Mouse (Mus musculus): ENCODE measurements around the gene Usp4. TPM values are rescaled to one million over a fixed set of nuclear protein-coding genes. Genes with fewer than 3 reads are reported as not detected.
A peak's percentile ranks its signal among the peaks of the same experiment; 100 is the strongest.

The Usp4 gene
- polyA plus RNA-seq, 1 experiment, result 66.8 TPM

DNA sequence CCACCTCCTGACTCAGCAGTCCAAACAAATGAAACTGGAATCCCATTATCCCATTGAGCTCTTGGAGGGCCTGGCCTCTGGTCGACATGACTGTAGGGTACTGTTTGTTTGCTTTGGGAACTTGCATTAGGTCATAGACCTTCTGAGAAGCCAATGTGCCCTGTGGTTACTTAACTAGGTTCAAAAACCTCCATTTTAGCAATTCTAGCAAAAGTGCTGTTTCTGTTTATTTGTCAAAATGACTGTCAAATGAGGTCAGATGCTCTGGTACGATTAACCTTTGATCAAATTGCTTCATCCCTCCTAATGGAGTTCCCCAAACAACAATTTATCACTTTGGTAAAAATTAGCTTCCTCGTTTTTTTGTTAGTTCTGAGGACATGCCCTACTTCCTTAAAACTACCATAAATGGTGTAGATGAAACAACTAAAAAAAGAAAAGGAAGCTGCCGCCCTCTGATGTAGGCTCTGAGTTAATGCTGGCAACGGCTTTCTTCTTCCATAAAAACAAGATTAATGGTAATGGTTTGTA lies 5.3 kb upstream of the Usp4 start:
- no peak for DNase-seq (ENCODE audit: low read depth)

DNA sequence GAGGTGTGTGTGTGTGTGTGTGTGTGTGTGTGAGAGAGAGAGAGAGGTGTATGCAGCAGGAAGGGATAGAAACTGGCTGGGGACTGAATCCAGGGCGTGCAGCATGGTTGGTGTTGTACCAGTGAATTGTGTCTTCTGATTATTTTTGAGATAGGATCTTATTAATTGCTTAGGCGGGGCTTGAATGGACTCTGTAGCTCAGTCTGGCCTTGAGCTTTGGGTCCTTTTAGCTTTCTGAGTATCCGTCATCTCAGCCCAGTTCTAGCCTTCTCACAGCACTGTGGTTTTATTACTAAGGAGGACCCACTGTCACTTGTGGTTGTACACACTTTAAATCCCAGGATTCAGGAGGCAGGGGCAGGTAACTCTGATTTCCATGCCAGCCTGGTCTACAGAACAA lies 4.3 kb upstream of the Usp4 start:
- DNase-seq (ENCODE audit: low read depth), result no peak

DNA sequence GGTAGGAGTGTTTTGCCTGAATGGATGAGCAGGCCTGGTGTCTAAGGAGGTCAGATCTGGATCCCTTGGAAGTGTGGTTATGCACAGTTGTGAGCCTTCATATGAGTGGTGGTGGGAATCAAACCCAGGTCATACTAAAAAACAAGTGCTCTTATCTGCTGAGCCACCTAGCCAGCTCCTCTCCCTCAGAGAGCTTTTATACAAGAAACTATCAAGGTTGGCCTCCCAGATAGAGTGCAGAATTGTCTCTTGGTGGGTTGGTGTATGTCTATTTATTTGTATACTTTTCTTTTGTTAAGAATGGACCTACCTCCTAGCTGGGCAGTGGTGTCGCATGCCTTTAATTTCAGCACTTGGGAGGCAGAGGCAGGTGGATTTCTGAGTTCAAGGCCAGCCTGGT lies 3.8 kb upstream of the Usp4 start:
- DNase-seq (ENCODE audit: low read depth), result no peak

DNA sequence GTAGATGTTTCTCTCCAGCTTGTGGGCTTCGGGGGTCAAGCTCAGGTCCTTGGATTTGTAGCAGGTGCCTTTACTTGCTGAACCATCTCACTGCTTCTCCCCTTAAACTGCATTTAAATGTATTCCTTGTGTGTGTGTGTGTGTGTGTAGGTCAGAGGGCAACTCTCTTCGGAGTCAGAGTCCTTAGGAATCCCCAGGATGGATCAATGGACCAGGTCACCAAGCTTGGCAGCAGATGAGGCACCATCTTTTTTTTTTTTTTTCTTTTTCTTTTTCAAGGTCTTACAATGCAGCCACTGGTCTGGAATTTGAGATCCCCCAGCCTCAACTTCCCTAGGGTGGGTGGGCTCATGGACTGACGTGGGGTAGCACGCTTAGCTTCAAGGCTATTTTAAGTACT lies 3.2 kb upstream of the Usp4 start:
- DNase-seq (ENCODE audit: low read depth), result no peak

DNA sequence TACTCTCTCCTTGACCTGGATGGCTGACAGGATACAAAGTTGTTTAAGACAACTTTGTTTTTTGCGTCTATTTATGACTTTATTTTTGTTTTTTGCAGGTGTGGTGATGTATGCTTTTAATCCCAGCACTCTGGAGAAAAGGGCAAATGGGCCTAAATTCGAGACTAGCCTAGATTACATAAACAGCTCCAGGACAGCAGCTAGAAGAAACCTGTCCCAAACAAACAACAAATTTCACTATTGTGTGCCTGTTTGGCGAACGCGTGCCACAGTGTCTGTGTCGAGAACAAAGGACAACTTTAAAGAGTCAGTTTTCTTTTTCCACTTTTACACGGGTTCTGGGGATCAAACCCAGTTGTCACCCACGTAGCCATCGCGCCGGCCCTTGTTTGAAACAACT lies 629 bp upstream of the Usp4 start:
- no peak for DNase-seq (ENCODE audit: low read depth)

DNA sequence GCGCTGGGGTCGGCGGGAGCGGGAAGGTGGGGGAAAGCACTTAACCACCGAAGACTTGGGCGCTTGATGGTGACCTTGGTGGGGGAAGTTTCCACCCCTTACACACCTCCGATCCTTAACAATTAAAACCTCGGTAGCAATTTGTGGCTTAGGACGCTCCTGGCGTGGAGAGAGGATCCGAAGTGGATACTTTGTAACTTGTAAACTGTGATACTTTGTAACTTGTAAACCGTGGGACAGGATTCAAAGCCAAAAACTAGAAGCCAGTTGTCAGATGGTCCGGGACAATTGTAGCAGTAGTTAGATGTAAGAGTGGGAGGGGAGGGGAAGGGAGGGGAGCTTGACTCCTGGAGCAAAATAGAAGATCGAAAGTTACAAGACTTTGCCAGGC lies 632 bp downstream of the Usp4 start:
- DNase-seq (ENCODE audit: low read depth), result no peak

DNA sequence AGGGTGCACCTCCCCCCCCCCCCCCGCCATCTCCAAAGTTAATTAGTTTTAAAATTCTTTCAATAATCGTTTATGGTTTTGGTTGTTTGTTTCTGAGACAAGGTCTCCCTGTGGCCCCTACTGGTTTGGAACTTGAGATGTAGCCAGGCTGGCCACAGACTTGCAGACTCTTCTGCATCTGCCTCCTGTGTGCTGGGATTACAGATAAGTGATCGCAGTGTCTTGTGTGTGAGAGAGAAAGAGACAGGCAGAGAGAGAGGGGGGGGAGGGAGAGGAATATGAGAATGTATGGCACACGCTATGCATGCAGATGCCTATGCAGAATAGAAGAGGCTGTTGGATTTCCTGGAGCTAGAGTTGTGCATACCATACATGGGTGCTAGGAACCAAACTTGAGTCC lies 2.1 kb downstream of the Usp4 start:
- no peak for DNase-seq (ENCODE audit: low read depth)

DNA sequence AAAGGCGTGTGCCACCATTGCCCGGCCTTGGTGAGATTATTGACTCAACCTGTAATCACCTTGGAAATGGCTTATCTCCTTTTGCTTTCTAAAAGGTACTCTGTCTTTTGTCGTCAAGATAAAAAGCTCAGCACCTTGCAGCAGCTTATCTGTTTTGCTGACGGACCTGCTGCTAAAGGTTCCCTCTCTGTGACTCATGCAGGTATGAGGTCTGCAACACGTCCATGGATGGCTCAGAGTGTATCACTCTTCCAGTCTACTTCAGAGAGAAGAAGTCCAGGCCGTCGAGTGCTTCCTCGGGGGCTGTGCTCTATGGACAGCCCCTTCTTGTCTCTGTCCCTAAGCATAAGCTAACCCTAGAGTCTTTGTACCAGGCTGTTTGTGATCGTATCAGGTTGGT lies 30.6 kb downstream of the Usp4 start:
- DNase-seq (ENCODE audit: low read depth), result no peak

DNA sequence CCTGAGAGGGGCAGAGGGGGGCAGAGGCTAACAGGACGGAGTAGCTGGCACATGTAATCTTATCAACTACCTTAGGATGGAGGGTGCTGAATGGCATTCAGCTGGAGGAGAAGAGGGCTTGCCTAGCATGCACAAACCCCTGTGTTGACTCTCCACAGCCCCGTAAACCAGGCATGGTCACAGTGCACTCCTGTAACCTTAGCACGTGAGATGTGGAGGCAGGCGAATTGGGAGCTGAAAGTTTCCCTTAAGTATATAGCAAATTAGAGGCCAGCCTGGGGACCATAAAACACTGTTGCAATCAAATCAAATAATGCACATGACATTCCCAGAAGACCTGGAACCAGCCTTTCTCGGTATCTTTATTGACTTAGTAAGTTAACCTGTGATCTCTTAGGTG lies 31.1 kb downstream of the Usp4 start:
- no peak for DNase-seq (ENCODE audit: low read depth)

DNA sequence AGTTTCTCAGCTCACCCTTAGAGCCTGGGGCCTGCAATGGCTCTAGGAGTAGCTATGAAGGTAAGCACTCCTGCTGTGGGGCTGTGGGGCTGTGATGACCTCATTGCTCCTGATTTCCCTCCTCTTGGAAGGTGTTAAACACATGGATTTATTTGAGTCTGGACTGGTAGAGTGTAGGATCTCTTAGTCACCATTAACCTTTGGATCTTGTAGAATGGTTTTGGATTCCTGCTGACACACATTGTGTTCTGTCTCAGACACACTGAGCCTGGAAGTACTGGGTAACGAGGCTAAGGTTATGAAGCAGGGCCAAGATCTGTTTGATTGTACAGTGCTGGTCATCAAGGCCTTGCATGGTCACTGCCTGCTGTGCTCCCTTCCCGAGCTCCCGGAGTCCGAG lies 31.6 kb downstream of the Usp4 start:
- DNase-seq (ENCODE audit: low read depth), result no peak

DNA sequence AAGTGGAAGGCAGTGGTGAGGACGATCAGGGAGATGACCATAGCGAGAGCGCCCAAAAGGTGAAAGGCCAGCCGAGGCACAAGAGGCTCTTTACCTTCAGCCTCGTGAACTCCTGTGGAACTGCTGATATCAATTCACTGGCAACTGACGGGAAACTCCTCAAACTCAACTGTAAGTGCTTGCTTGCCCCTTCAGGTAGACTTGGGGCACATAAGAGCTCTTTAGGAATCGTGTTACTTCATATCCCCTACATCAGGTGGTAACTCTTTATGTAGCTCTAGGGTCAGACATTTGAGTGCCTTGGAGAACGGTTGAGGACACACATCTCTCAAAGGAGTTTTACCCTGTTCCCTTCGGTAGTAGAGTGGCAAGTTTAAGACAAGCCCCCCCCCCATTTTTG lies 33.7 kb downstream of the Usp4 start:
- no peak for DNase-seq (ENCODE audit: low read depth)

DNA sequence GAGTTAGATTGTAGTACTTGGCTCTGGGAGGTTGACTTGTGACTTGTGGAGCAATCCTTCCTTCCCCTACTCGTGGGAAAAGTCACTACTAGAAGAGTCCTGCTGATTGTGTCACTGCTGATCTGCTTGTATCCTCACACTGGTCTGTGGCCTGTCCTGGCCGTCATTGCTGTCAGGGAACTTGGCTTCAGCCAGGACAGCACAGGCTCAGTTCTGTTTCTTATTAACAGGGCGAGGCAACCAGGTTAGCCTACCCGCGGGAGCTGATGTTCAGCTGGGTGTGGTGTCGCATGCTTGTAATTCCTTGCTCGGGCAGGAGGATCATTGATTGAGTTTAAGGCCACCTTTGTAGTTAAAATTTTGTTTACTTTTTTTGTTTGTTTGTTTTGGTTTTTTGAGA lies 37.4 kb downstream of the Usp4 start:
- no peak for DNase-seq (ENCODE audit: low read depth)

DNA sequence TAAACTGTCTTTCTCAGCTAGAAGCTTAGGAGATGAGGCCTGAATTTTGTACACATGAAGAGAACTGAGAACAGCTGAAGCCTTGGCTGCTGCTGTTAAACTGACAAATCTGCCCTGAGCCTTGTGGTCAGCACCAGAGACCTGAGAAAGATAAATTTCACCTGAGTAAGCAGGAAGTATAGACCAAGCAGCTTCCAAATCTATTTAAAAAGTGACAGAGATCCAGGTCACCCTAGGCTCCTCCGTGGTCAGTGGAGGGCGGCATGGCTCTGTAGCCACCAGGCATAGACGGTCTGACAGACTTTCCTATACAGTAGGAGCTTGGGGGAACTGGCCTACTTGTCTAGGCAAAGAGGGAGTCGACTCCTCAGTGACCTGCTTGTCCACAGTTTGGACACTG lies 39.2 kb downstream of the Usp4 start:
- no peak for DNase-seq (ENCODE audit: low read depth)

DNA sequence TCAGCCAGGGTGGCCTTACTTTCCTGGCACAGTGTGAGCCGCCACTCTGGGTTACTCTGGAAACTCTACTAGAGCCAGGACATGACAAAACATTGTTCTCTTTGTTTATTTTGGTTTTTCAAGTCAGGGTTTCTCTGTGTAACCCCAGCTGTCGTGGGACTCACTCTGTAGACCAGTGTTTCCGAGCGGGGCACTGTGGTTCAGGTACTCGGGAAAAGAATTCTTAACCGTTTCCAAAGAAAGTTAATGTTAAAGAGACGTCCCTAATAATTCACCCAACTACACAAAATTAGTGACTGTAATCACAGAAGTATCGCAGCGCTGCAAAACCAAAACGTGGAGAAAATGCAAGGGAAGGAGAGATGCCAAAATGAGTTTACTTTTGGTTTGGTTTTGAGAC lies 40.9 kb downstream of the Usp4 start:
- no peak for DNase-seq (ENCODE audit: low read depth)

DNA sequence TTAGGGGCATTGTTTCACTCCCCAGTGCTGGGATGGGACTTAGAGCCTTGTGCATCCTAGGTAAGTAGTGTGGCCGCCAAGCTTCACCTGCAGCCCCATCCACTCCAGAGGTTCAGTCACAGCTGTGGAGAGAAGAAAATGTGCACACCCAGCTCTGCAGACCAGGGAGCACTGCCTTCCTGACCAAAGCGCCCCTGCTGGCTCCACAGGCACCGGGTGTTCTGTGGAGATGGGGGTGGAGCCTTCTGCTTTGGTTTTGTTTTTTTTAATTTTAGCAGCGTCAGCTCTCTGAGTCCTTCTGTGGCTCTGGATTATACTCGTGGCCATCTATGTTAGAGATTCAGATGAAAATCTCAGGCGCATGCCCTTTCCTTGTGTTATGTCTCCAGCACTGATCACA lies 41.6 kb downstream of the Usp4 start:
- no peak for DNase-seq (ENCODE audit: low read depth)

DNA sequence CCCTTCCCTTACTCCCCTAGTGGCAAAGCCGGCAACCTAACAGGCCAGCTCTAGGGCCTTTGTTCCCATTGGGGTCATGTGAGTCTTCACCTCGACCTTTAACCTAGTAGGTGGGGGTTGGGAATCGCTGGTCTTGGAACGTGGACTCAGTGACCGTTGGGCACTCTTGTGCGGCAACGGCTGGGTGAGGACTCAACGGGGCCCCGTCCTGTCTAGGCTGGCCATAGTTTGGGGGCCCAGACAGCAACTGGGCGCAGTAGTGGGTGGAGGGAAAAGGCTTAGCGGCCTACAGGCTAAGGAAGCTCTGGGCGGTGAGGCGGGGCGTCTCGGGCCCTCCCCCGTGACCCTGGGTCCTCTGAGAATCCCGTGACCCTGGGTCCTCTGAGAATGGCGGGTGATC lies 45.0 kb downstream of the Usp4 start, which contains the start of gene 1700102P08Rik:
Gene 1700102P08Rik, plus strand, starts transcription at position 130 of the 400 bp plus-strand sequence.
- DNase-seq (ENCODE audit: low read depth), result no peak

DNA sequence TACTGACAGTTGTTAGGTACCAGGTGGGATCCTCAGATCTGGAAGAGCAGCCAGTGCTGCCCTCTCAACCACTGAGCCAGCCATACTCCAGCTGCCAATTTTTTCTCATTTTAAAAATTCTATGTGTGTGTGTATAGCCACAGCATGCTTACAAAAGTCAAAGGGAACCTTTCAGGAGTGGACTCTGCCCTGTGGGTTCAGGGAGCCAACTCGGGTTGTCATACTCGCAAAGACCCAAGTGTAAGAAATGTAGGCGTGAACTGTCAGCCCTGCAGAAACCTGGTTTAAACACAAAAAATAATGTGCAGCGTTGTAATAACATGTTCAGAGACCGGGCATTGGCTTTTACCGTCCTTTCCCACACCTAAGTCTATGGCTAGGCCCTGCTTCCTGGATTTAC lies 46.5 kb downstream of the Usp4 start:
- no peak for DNase-seq (ENCODE audit: low read depth)

DNA sequence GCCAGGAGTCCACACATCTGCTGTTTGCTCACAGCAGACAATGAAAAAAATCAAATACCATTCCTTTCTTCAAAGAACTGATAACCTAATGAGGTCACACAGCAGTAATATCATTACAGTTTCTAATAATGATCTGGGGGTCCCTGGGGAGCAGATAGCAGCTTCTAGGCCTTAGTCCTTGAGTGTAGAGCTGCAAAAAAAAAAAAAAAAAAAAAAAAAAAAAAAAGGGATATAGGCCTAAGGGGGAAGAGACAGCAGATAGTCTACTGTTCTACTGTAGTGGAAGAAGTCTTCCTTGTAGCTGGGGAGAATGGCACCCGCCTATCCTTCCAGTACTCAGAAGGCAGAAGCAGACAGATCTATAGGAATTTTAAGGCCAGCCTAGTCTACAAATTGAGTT lies 47.8 kb downstream of the Usp4 start:
- DNase-seq (ENCODE audit: low read depth), result no peak

DNA sequence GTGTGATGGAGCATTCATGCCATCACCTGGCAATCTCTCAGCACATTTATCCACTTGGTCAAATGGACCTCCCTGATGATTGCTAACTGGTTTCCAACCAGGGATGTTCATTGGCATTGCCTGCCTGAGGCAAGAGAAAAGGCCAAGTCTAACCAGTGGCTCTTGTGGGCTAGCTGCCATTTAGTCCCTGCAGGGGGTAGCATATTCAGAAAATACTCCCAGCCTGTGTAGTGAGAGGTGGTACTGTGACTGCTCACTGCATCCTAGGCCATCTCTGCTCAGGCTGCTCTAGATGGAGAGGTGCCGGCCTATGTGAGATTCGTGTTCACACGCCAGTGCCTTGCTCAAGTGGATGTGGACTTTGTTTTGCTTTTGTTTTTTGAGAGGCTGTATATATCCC lies 50.7 kb downstream of the Usp4 start:
- DNase-seq (ENCODE audit: low read depth), result no peak

DNA sequence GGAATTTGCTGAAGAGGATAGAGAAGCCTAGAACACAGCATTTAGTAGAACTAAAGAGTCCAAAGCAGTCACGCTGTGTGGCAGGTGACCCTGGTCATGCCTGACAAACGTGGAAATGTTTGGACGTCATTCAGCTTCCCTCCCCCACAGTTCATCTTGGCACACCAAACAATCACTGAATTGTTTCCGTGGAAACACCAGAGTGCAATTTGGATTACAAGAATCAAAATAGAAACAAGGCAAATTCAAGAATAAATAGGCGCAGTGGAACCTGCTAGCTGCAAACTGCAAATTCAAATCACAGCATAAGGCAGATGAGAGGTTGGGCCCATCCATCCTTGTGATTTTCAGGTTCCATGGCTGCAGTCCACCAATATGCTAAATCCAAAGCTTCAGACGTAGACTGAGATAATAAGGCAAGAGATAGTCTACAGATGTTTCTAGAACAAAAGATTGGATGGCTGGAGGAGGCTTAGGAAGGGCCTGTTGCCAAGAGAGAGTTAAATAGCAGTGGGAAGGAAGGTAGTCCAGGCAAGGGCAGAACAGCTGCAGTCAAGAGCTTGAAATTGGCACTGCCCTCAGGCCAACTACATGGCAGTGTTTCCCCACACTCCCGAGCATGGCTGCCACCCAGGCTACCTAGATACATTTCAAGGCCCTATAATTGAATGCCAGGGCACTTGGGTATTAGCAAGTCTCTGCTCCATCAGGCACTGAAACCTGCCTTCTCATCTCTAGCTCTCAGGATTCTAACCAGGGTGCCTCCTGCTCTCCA lies 53.7 kb downstream of the Usp4 start:
- DNase-seq (ENCODE audit: low read depth), result peak; percentile 16

DNA sequence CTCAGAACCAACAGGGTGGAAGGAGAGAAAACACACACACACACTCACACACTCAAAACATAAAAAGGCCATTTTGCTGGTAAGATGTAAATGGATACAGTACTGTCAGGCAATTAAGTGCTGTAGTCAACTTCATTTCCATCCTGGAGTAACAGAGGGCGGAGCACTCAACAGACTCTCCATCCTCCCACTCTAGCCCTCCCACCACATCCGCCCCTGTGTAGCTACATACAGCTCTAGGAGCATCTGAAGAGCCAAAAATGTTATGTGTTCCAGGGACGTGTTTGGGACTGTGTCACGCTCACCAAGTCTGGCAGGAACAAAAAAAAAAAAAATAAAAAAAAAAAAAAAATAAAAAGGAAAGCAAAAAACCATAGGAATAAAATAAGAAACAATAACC lies 55.4 kb downstream of the Usp4 start:
- DNase-seq (ENCODE audit: low read depth), result no peak

DNA sequence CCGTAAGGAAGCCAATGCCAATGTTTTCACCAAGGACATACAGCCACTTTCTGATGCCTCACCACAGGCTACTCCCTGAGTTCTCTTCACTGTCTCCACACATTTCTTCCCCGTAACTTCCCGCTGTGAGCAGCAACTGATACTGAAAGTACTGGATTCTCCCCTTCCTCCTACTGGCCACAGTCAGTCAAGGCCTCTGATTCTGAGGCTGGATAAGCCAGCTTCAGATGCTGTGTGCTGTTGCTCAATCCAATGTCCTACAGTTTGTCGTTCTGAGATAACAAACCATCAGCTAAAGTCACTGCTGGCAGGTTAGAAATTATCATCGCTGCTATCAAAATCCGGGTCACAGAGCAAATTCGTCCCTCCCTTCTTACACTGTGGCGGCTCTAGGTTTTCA lies 56.8 kb downstream of the Usp4 start:
- no peak for DNase-seq (ENCODE audit: low read depth)

DNA sequence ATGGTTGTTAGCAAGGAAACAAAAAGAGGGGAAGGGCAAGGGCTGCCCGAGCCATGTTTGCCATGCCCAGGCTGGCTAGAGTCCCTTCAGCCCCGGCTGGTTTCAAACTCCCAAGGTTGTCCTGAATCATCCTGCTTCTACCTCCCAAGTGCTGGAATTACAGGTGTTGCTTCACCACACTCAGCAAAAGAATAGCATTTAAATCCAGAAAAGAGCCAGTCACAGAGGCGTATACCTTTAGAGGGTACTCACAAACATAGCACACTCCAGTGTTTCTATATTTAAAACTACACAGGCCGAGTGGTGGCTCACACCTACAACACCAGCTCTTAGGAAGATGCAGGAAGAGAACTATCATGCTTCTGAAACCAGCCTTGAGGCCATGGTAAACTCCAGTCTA lies 61.9 kb downstream of the Usp4 start:
- no peak for DNase-seq (ENCODE audit: low read depth)

DNA sequence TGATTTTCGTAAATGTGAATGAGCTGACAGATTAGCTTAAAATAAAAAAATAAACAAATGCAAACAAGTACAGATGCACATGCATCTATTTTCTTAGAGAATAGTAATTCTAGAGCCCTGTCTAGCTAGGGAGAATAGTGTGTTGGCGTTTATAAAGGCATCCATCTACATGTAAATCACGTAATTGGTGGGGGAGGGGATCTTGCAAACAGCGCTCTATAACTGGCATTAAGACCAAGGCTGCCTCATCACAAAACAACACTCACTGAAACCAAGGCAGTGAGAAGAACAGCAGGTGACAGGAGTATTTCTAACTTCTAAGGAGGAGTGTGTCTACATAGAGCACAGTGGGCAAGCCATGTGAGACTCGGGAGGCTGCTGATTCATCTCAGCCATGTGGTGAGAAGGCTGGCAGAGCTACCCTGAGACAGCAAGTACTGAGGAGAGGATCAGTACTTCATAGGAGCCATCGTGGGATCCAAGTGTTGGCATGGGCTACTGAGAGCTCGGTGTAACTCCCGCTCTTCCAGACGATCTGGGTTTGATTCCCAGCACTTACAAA lies 63.8 kb downstream of the Usp4 start:
- no peak for DNase-seq (ENCODE audit: low read depth)
